Mouse (Mus musculus) fat pad, adult 2 months (tissue): Measurements from ENCODE around the gene Pex14.

ENCODE experiments used
- DNase-seq: peaks from one replicate; pipeline ENCODE4 v3.0.0-alpha.2; 2011; ENCODE audit warnings: low read depth, low spot score; ENCODE audit errors: extremely low read depth

The Pex14 gene

GRCm38 (mm10) chr4:149058298-149058697, 41.4 kb downstream of the Pex14 start:
- DNase-seq, result no peak

GRCm38 (mm10) chr4:149057470-149057869, 42.2 kb downstream of the Pex14 start:
- DNase-seq, result no peak

GRCm38 (mm10) chr4:149056957-149057356, 42.7 kb downstream of the Pex14 start:
- DNase-seq, result no peak

- no peak for DNase-seq
Measured at GRCm38 (mm10) chr4:149055847-149056246, 43.8 kb downstream of the Pex14 start.

GRCm38 (mm10) chr4:149049351-149050159, 50.1 kb downstream of the Pex14 start:
- DNase-seq, result no peak

- DNase-seq, result no peak
Measured at GRCm38 (mm10) chr4:149048625-149049228, 50.9 kb downstream of the Pex14 start.

- no peak for DNase-seq
Measured at GRCm38 (mm10) chr4:149047360-149047759, 52.3 kb downstream of the Pex14 start.

GRCm38 (mm10) chr4:149045885-149046284, 53.8 kb downstream of the Pex14 start:
- no peak for DNase-seq

- no peak for DNase-seq
Measured at GRCm38 (mm10) chr4:149040289-149040688, 59.4 kb downstream of the Pex14 start.

GRCm38 (mm10) chr4:149037706-149038105, 62.0 kb downstream of the Pex14 start:
- no peak for DNase-seq

- no peak for DNase-seq
Measured at GRCm38 (mm10) chr4:149036592-149036991, 63.1 kb downstream of the Pex14 start.

GRCm38 (mm10) chr4:149031507-149031906, 68.2 kb downstream of the Pex14 start:
- DNase-seq, result no peak

- DNase-seq, result no peak
Measured at GRCm38 (mm10) chr4:149027571-149027970, 72.1 kb downstream of the Pex14 start.

GRCm38 (mm10) chr4:149025242-149025641, 74.4 kb downstream of the Pex14 start:
- no peak for DNase-seq

- no peak for DNase-seq
Measured at GRCm38 (mm10) chr4:149021021-149021420, 78.7 kb downstream of the Pex14 start.

GRCm38 (mm10) chr4:149019456-149019855, 80.2 kb downstream of the Pex14 start:
- DNase-seq, result no peak

- DNase-seq, result no peak
Measured at GRCm38 (mm10) chr4:149006756-149007155, 92.9 kb downstream of the Pex14 start.

GRCm38 (mm10) chr4:149006107-149006506, 93.6 kb downstream of the Pex14 start:
- DNase-seq, result no peak

- DNase-seq, result no peak
Measured at GRCm38 (mm10) chr4:149002441-149003093, 97.1 kb downstream of the Pex14 start.

- no peak for DNase-seq
Measured at GRCm38 (mm10) chr4:149001515-149001914, 98.2 kb downstream of the Pex14 start.

GRCm38 (mm10) chr4:149000746-149001145, 98.9 kb downstream of the Pex14 start:
- DNase-seq, result no peak

- no peak for DNase-seq
Measured at GRCm38 (mm10) chr4:148993948-148994347, 105.7 kb downstream of the Pex14 start.
